Mouse (Mus musculus) stomach, embryonic 16.5 days (tissue): Measurements from ENCODE around the gene Rbmx. TPM values are rescaled to one million over a fixed set of nuclear protein-coding genes. Genes with fewer than 3 reads are reported as not detected.

Experiments
- ATAC-seq: fragments of 200-750 bp; cut with Nextera tagmentation; 2 replicates; pipeline ENCODE4 v1.8.0; 2017; ENCODE audit warnings: moderate number of reproducible peaks, moderate TSS enrichment; ENCODE audit not compliant: insufficient read depth, low FRiP score
- H3K27ac ChIP-seq: fragments of 300-500 bp; sonication (generic); 2 replicates; pipeline ENCODE4 v1.5.1; 2014; ENCODE audit warnings: low read length
- H3K27me3 ChIP-seq: fragments of 300-500 bp; sonication (generic); 2 replicates; pipeline ENCODE4 v1.6.1; 2014; ENCODE audit warnings: low read length, control low read depth, mixed read lengths; ENCODE audit not compliant: control insufficient read depth, insufficient read depth
- H3K36me3 ChIP-seq: fragments of 300-500 bp; sonication (generic); 2 replicates; pipeline ENCODE4 v1.6.1; 2014; ENCODE audit warnings: low read length; ENCODE audit not compliant: control insufficient read depth, insufficient read depth
- H3K4me1 ChIP-seq: fragments of 300-500 bp; sonication (generic); 2 replicates; pipeline ENCODE4 v1.6.1; 2014; ENCODE audit warnings: low read length, control low read depth, mixed read lengths; ENCODE audit not compliant: control insufficient read depth, insufficient read depth
- H3K4me2 ChIP-seq: fragments of 300-500 bp; sonication (generic); 2 replicates; pipeline ENCODE4 v1.6.1; 2014; ENCODE audit warnings: low read depth, low read length, mixed read lengths
- H3K4me3 ChIP-seq: fragments of 300-500 bp; sonication (generic); replicated peaks from 2 replicates; pipeline ENCODE4 v1.5.1; 2014; ENCODE audit warnings: mild to moderate bottlenecking, low read length
- H3K9ac ChIP-seq: fragments of 300-500 bp; sonication (generic); 2 replicates; pipeline ENCODE4 v1.6.1; 2014; ENCODE audit warnings: low read length
- H3K9me3 ChIP-seq: fragments of 300-500 bp; sonication (generic); replicated peaks from 2 replicates; pipeline ENCODE4 v1.6.1; 2016; ENCODE audit warnings: low read length, control low read depth; ENCODE audit not compliant: control insufficient read depth
- WGBS: fragments of 180-500 bp; shearing (Covaris S2); extraction: QIAGEN DNeasy Blood & Tissue Kit; methylation state at CpG from one replicate; pipeline ENCODE4 v1.1.7; 2014; 5-methylcytosine and 5-hydroxymethylcytosine counted together
- polyA plus RNA-seq: library from polyadenylated mRNA; unstranded; fragments of >200 nt; fragmentation: Nextera tagmentation; extraction: Ambion mirVana; gene quantifications from 2 replicates; pipeline ENCODE4 v1.2.1, GENCODE M21; 2015

Rbmx gene
- 83.8 and 90.4 TPM in 2 replicates for polyA plus RNA-seq

- Histone ChIP-seq H3K4me2 (peak within 1 kb of the TSS; percentile 55), H3K27me3 (no peaks in the 10 kb centered on the region), H3K36me3 (peaks cover 9% of the 10 kb centered on the region; the same call in 1 of the 2 replicates), H3K9me3 (no peaks in the 10 kb centered on the region), H3K4me1 (0 out of 2 replicates have a peak, but pooled peaks cover 2% of the 10 kb centered on the region), H3K4me3 (peak within 1 kb of the TSS; percentile 61), H3K27ac (peak within 1 kb of the TSS; percentile 97), H3K9ac (peak within 1 kb of the TSS; percentile 79)
- WGBS = 20% methylated on average over 50 of the region's 50 CpGs
- ATAC-seq = peak; percentile 94
Measured at GRCm38 (mm10) chrX:57392367-57393246, at the start of gene Rbmx. TSS of gene Rbmx (minus strand) at chrX:57393036.

GRCm38 (mm10) chrX:57433897-57434296 is 41.1 kb upstream of the Rbmx start:
- 97% methylated on average over 2 of the region's 2 CpGs for WGBS
- Histone ChIP-seq H3K27me3 (no peaks in the 10 kb centered on the region), H3K27ac (no peak overlapping the region), H3K9me3 (no peaks in the 10 kb centered on the region), H3K4me3 (no peak overlapping the region), H3K4me1 (no peaks in the 10 kb centered on the region), H3K36me3 (no peaks in the 10 kb centered on the region), H3K4me2 (no peak overlapping the region), H3K9ac (no peak overlapping the region)
- no peak for ATAC-seq

GRCm38 (mm10) chrX:57431610-57432009 is 38.8 kb upstream of the Rbmx start:
- Histone ChIP-seq H3K4me2 (no peak overlapping the region), H3K4me1 (no peaks in the 10 kb centered on the region)
- WGBS = 5% methylated on average over 2 of the region's 2 CpGs

GRCm38 (mm10) chrX:57408769-57409168 is 15.9 kb upstream of the Rbmx start, which contains the start of gene Gm364:
TSS of gene Gm364 (plus strand) at chrX:57409154.
- 87% methylated on average over 12 of the region's 12 CpGs for WGBS
- Histone ChIP-seq H3K9me3 (no peaks in the 10 kb centered on the region; the same call in 1 of the 2 replicates), H3K9ac (no peak within 1 kb of the TSS), H3K27ac (no peak within 1 kb of the TSS), H3K27me3 (no peaks in the 10 kb centered on the region), H3K4me1 (no peaks in the 10 kb centered on the region), H3K4me2 (no peak within 1 kb of the TSS), H3K4me3 (no peak within 1 kb of the TSS), H3K36me3 (no peaks in the 10 kb centered on the region)
- no peak for ATAC-seq

More at GRCm38 (mm10) chrX:57431610-57432009, 38.8 kb upstream of the Rbmx start:
- no peak overlapping the region for H3K4me3 ChIP-seq
- no peak for ATAC-seq
- H3K27me3 ChIP-seq = no peaks in the 10 kb centered on the region
- H3K9ac ChIP-seq = no peak overlapping the region
- H3K27ac ChIP-seq = no peak overlapping the region
- H3K9me3 ChIP-seq = no peaks in the 10 kb centered on the region
- no peaks in the 10 kb centered on the region for H3K36me3 ChIP-seq

- H3K9ac ChIP-seq = no peak overlapping the region
- no peaks in the 10 kb centered on the region for H3K4me1 ChIP-seq
- no peak overlapping the region for H3K4me3 ChIP-seq
- H3K4me2 ChIP-seq = no peak overlapping the region
- no peaks in the 10 kb centered on the region for H3K36me3 ChIP-seq
- H3K9me3 ChIP-seq = no peaks in the 10 kb centered on the region; the same call in 1 of the 2 replicates
- H3K27ac ChIP-seq = no peak overlapping the region
- no peak for ATAC-seq
- no peaks in the 10 kb centered on the region for H3K27me3 ChIP-seq
Measured at GRCm38 (mm10) chrX:57403651-57404050, 10.8 kb upstream of the Rbmx start.

- Histone ChIP-seq H3K27ac (no peak overlapping the region), H3K4me1 (no peaks in the 10 kb centered on the region), H3K27me3 (no peaks in the 10 kb centered on the region), H3K9me3 (no peaks in the 10 kb centered on the region; the same call in 1 of the 2 replicates), H3K4me2 (no peak overlapping the region), H3K9ac (no peak overlapping the region), H3K36me3 (no peaks in the 10 kb centered on the region), H3K4me3 (no peak overlapping the region)
- ATAC-seq = no peak
- 79% methylated on average over 1 of the region's 1 CpGs for WGBS
Measured at GRCm38 (mm10) chrX:57401388-57401787, 8.6 kb upstream of the Rbmx start.

- 22% methylated on average over 7 of the region's 7 CpGs for WGBS
- peak overlapping the region; percentile 44 for H3K4me2 ChIP-seq
Measured at GRCm38 (mm10) chrX:57393412-57393811, 576 bp upstream of the Rbmx start.

GRCm38 (mm10) chrX:57380915-57381314 is 11.9 kb downstream of the Rbmx start:
- Histone ChIP-seq H3K4me3 (no peak overlapping the region), H3K4me1 (no peaks in the 10 kb centered on the region), H3K27me3 (no peaks in the 10 kb centered on the region), H3K9ac (no peak overlapping the region), H3K9me3 (no peaks in the 10 kb centered on the region), H3K27ac (no peak overlapping the region), H3K36me3 (peaks cover 2% of the 10 kb centered on the region; the same call in 1 of the 2 replicates), H3K4me2 (no peak overlapping the region)
- ATAC-seq = no peak
- WGBS = 78% methylated on average over 5 of the region's 5 CpGs

More at GRCm38 (mm10) chrX:57393412-57393811, 576 bp upstream of the Rbmx start:
- H3K9ac ChIP-seq = 0 out of 2 replicates have a peak overlapping the region, but pooled peaks have one; percentile 52
- peaks cover 9% of the 10 kb centered on the region; the same call in 1 of the 2 replicates for H3K36me3 ChIP-seq
- H3K27me3 ChIP-seq = no peaks in the 10 kb centered on the region
- H3K9me3 ChIP-seq = no peaks in the 10 kb centered on the region
- H3K27ac ChIP-seq = no peak overlapping the region
- no peak for ATAC-seq
- H3K4me1 ChIP-seq = 0 out of 2 replicates have a peak, but pooled peaks cover 2% of the 10 kb centered on the region
- H3K4me3 ChIP-seq = peak overlapping the region; percentile 61

- ATAC-seq = no peak
- WGBS = 84% methylated on average over 3 of the region's 3 CpGs
- H3K4me1 ChIP-seq = no peaks in the 10 kb centered on the region
- no peaks in the 10 kb centered on the region for H3K9me3 ChIP-seq
- H3K27ac ChIP-seq = no peak overlapping the region
- H3K9ac ChIP-seq = no peak overlapping the region
- 0 out of 2 replicates have a peak, but pooled peaks cover 2% of the 10 kb centered on the region for H3K36me3 ChIP-seq
- H3K4me3 ChIP-seq = no peak overlapping the region
- H3K27me3 ChIP-seq = no peaks in the 10 kb centered on the region
- no peak overlapping the region for H3K4me2 ChIP-seq
Measured at GRCm38 (mm10) chrX:57378579-57378978, 14.3 kb downstream of the Rbmx start.
